Mouse (Mus musculus): ENCODE measurements around the gene Olfr96. TPM values are rescaled to one million over a fixed set of nuclear protein-coding genes. Genes with fewer than 3 reads are reported as not detected.

Gene Olfr96
- polyA plus RNA-seq (2017; shearing (Covaris generic)): not detected

GRCm38 (mm10) chr17:37219846-37220245 lies at the start of gene Olfr96:
Gene Olfr96 (plus strand): TSS chr17:37220146.

GRCm38 (mm10) chr17:37193656-37194055 lies 26.3 kb upstream of the Olfr96 start, which contains the start of gene Ubd:
Gene Ubd (plus strand): TSS chr17:37193892.

DNA sequence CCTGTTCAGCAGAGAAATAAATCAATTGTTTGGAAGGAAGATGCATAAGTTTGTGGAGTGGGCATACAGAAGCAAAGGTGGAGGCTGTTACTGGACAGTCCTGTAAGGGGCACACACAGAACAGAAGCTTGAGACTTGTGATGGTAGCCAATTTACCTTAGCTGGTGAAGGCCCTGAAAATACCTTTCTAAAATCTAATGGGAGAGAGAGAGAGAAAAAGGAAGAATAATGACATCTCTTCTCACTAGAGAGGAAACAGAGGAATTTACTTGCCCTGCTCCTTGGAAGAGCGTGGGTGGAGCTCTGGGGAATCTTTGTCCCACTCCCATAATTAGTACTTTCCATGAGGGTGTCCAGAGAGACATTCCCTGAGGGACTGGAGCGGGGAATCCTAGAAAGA lies 19.1 kb upstream of the Olfr96 start, which contains the start of gene Olfr94:
Olfr94 (minus strand) TSS at position 101 of the 400 bp plus-strand sequence.

GRCm38 (mm10) chr17:37213018-37213417 lies 6.9 kb upstream of the Olfr96 start, which contains the start of gene Olfr95:
Gene Olfr95 (minus strand): TSS chr17:37213118.

GRCm38 (mm10) chr17:37237230-37237629 lies 17.3 kb downstream of the Olfr96 start, which contains the start of gene Olfr97:
Gene Olfr97 (minus strand): TSS chr17:37237330.

DNA sequence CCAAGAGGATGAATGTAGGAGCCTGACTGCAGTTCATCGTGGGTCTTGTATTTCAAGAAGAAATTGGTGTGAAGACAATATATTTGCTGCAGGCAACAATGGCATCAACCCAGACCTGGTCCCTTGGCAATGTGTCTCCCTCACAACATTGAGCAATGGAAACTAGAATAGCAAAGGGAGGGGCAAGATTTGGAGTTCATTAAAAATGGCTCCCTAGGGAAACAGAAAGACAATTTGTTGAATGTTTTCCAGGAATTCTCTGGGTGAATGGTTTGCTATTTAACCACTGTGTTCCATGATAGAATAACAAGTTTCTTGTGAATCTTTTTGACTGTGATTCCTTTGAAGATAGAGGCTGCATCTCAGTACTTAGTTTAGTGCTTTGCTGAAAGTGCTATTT lies 43.7 kb downstream of the Olfr96 start, which contains the start of gene Olfr98:
Olfr98 (minus strand) TSS at position 124 of the 400 bp plus-strand sequence.

GRCm38 (mm10) chr17:37270058-37270701 lies 50.2 kb downstream of the Olfr96 start, which contains the start of gene H2-M3:
Gene H2-M3 (plus strand): TSS chr17:37270220.

Other genes starting within 250 kb of the Olfr96 start
- gene 2410137M14Rik, start 238.9 kb upstream of the Olfr96 start, polyA plus RNA-seq (2017; shearing (Covaris generic)): not detected
- gene H2-M5, start 230.6 kb upstream of the Olfr96 start, polyA plus RNA-seq (2017; shearing (Covaris generic)): 0.20 TPM
- not detected for gene Zfp57, start 219.0 kb upstream of the Olfr96 start, polyA plus RNA-seq (2017; shearing (Covaris generic))
- not detected for gene Mog, start 196.7 kb upstream of the Olfr96 start, polyA plus RNA-seq (2017; shearing (Covaris generic))
- gene Gabbr1, start 174.2 kb upstream of the Olfr96 start, polyA plus RNA-seq (2017; shearing (Covaris generic)): 10.5 TPM
- 0.09 TPM for gene Olfr90, start 131.6 kb upstream of the Olfr96 start, polyA plus RNA-seq (2017; shearing (Covaris generic))
- gene Olfr91, start 121.9 kb upstream of the Olfr96 start, polyA plus RNA-seq (2017; shearing (Covaris generic)): not detected
- not detected for gene Olfr92, start 100.1 kb upstream of the Olfr96 start, polyA plus RNA-seq (2017; shearing (Covaris generic))
- not detected for gene Olfr93, start 58.7 kb upstream of the Olfr96 start, polyA plus RNA-seq (2017; shearing (Covaris generic))
- 0.30 TPM for gene Ubd, start 26.3 kb upstream of the Olfr96 start, polyA plus RNA-seq (2017; shearing (Covaris generic))
- not detected for gene Olfr94, start 19.2 kb upstream of the Olfr96 start, polyA plus RNA-seq (2017; shearing (Covaris generic))
- gene Olfr95, start 7.0 kb upstream of the Olfr96 start, polyA plus RNA-seq (2017; shearing (Covaris generic)): not detected
- not detected for gene Olfr97, start 17.2 kb downstream of the Olfr96 start, polyA plus RNA-seq (2017; shearing (Covaris generic))
- not detected for gene Olfr98, start 43.6 kb downstream of the Olfr96 start, polyA plus RNA-seq (2017; shearing (Covaris generic))
- gene H2-M3, start 50.1 kb downstream of the Olfr96 start, polyA plus RNA-seq (2017; shearing (Covaris generic)): 132 TPM
- gene Olfr99, start 63.3 kb downstream of the Olfr96 start, polyA plus RNA-seq (2017; shearing (Covaris generic)): 3.7 TPM
- not detected for gene Olfr101, start 84.2 kb downstream of the Olfr96 start, polyA plus RNA-seq (2017; shearing (Covaris generic))
- not detected for gene Olfr102, start 96.9 kb downstream of the Olfr96 start, polyA plus RNA-seq (2017; shearing (Covaris generic))
- gene Olfr103, start 119.6 kb downstream of the Olfr96 start, polyA plus RNA-seq (2017; shearing (Covaris generic)): not detected
- not detected for gene Olfr104-ps, start 139.4 kb downstream of the Olfr96 start, polyA plus RNA-seq (2017; shearing (Covaris generic))
- 0.07 TPM for gene Olfr105-ps, start 158.9 kb downstream of the Olfr96 start, polyA plus RNA-seq (2017; shearing (Covaris generic))
- not detected for gene Olfr106-ps, start 170.2 kb downstream of the Olfr96 start, polyA plus RNA-seq (2017; shearing (Covaris generic))
- not detected for gene Olfr107, start 179.1 kb downstream of the Olfr96 start, polyA plus RNA-seq (2017; shearing (Covaris generic))
- gene Olfr108, start 225.3 kb downstream of the Olfr96 start, polyA plus RNA-seq (2017; shearing (Covaris generic)): not detected
- not detected for gene Olfr109, start 238.8 kb downstream of the Olfr96 start, polyA plus RNA-seq (2017; shearing (Covaris generic))

Data from CD4-positive, CD25-positive, alpha-beta regulatory T cell, adult 9 weeks (primary cell).